Mouse (Mus musculus): ENCODE data around the gene Krt84. TPM values are rescaled to one million over a fixed set of nuclear protein-coding genes. Genes with fewer than 3 reads are reported as not detected.
"Not testable (repeated sequence)": the region's sequence is repeated elsewhere in the genome, so short reads cannot be mapped to it uniquely, and the experiment has no call there.

Krt84 gene
- total and polyA plus RNA-seq, 2 experiments from 2014 or later: not detected

- 58% methylated on average over 4 of the region's 4 CpGs for WGBS
- TF ChIP-seq EP300 (IDR thresholded peaks at IDR 0.05; ENCODE audit: low read depth): no peak
- no peak for TF ChIP-seq CTCF (IDR thresholded peaks at IDR 0.05; ENCODE audit: low read depth)
- H3K27me3 ChIP-seq (ENCODE audit: control insufficient read depth, insufficient read depth, low read length): no peaks in the 10 kb centered on the region
- H3K27ac ChIP-seq (ENCODE audit: low read depth): no peak overlapping the region
- H3K4me3 ChIP-seq (ENCODE audit: low read depth, low read length): no peak overlapping the region
- no peaks in the 10 kb centered on the region for H3K36me3 ChIP-seq (replicated peaks; ENCODE audit: control insufficient read depth, insufficient read depth, low read length)
- H3K9me3 ChIP-seq (replicated peaks; ENCODE audit: control insufficient read depth, low read length): no peaks in the 10 kb centered on the region
- no peak overlapping the region for H3K9ac ChIP-seq (replicated peaks; ENCODE audit: low read depth, low read length)
- no peak for DNase-seq (ENCODE audit: low spot score)
- no peak overlapping the region for H3K4me2 ChIP-seq (ENCODE audit: low read depth, low read length)
- ATAC-seq (ENCODE audit: insufficient read depth, low read depth): no peak
- H3K4me1 ChIP-seq (ENCODE audit: control insufficient read depth, insufficient read depth): no peaks in the 10 kb centered on the region
Measured at GRCm38 (mm10) chr15:101538580-101538900, 5.9 kb upstream of the Krt84 start.

GRCm38 (mm10) chr15:101537864-101538579, 5.4 kb upstream of the Krt84 start:
- Histone ChIP-seq H3K4me3 (ENCODE audit: low read depth, low read length) (no peak overlapping the region), H3K27me3 (ENCODE audit: control insufficient read depth, insufficient read depth, low read length) (no peaks in the 10 kb centered on the region), H3K4me1 (ENCODE audit: control insufficient read depth, insufficient read depth) (no peaks in the 10 kb centered on the region), H3K36me3 (replicated peaks; ENCODE audit: control insufficient read depth, insufficient read depth, low read length) (no peaks in the 10 kb centered on the region), H3K4me2 (ENCODE audit: low read depth, low read length) (no peak overlapping the region), H3K9ac (replicated peaks; ENCODE audit: low read depth, low read length) (no peak overlapping the region), H3K9me3 (replicated peaks; ENCODE audit: control insufficient read depth, low read length) (no peaks in the 10 kb centered on the region), H3K27ac (ENCODE audit: low read depth) (no peak overlapping the region)
- WGBS: 30% methylated on average over 7 of the region's 7 CpGs
- no peak for ATAC-seq (ENCODE audit: insufficient read depth, low read depth)
- TF ChIP-seq EP300 (IDR thresholded peaks at IDR 0.05; ENCODE audit: low read depth) (no peak), CTCF (IDR thresholded peaks at IDR 0.05; ENCODE audit: low read depth) (0 out of 2 replicates have a peak, but pooled peaks have one; percentile 2)
- DNase-seq (ENCODE audit: low spot score): no peak

- H3K4me1 ChIP-seq (ENCODE audit: control insufficient read depth, insufficient read depth): no peaks in the 10 kb centered on the region
- H3K36me3 ChIP-seq (replicated peaks; ENCODE audit: control insufficient read depth, insufficient read depth, low read length): no peaks in the 10 kb centered on the region
- H3K9me3 ChIP-seq (replicated peaks; ENCODE audit: control insufficient read depth, low read length): no peaks in the 10 kb centered on the region
- DNase-seq (ENCODE audit: low spot score): no peak
- 50% methylated on average over 9 of the region's 9 CpGs for WGBS
- no peak overlapping the region for H3K9ac ChIP-seq (replicated peaks; ENCODE audit: low read depth, low read length)
- no peak for TF ChIP-seq EP300 (IDR thresholded peaks at IDR 0.05; ENCODE audit: low read depth)
- H3K4me3 ChIP-seq (ENCODE audit: low read depth, low read length): no peak overlapping the region
- no peak overlapping the region for H3K27ac ChIP-seq (ENCODE audit: low read depth)
- H3K4me2 ChIP-seq (ENCODE audit: low read depth, low read length): no peak overlapping the region
- no peaks in the 10 kb centered on the region for H3K27me3 ChIP-seq (ENCODE audit: control insufficient read depth, insufficient read depth, low read length)
- no peak for ATAC-seq (ENCODE audit: insufficient read depth, low read depth)
Measured at GRCm38 (mm10) chr15:101536054-101536850, 3.6 kb upstream of the Krt84 start.

- ATAC-seq (ENCODE audit: insufficient read depth, low read depth): no peak
- H3K27ac ChIP-seq (ENCODE audit: low read depth): no peak overlapping the region
- H3K9ac ChIP-seq (replicated peaks; ENCODE audit: low read depth, low read length): no peak overlapping the region
- H3K36me3 ChIP-seq (replicated peaks; ENCODE audit: control insufficient read depth, insufficient read depth, low read length): no peaks in the 10 kb centered on the region
- WGBS: 66% methylated on average over 4 of the region's 4 CpGs
- TF ChIP-seq CTCF (IDR thresholded peaks at IDR 0.05; ENCODE audit: low read depth): no peak
- TF ChIP-seq EP300 (IDR thresholded peaks at IDR 0.05; ENCODE audit: low read depth): no peak
- no peak overlapping the region for H3K4me2 ChIP-seq (ENCODE audit: low read depth, low read length)
- no peak overlapping the region for H3K4me3 ChIP-seq (ENCODE audit: low read depth, low read length)
- 0 out of 2 replicates have a peak, but pooled peaks cover 13% of the 10 kb centered on the region for H3K27me3 ChIP-seq (ENCODE audit: control insufficient read depth, insufficient read depth, low read length)
- H3K4me1 ChIP-seq (ENCODE audit: control insufficient read depth, insufficient read depth): no peaks in the 10 kb centered on the region
- no peaks in the 10 kb centered on the region for H3K9me3 ChIP-seq (replicated peaks; ENCODE audit: control insufficient read depth, low read length)
- no peak for DNase-seq (ENCODE audit: low spot score)
Measured at GRCm38 (mm10) chr15:101522556-101523232, 9.9 kb downstream of the Krt84 start.

GRCm38 (mm10) chr15:101519792-101520191, 12.8 kb downstream of the Krt84 start:
- Histone ChIP-seq H3K36me3 (replicated peaks; ENCODE audit: control insufficient read depth, insufficient read depth, low read length) (no peaks in the 10 kb centered on the region), H3K27me3 (ENCODE audit: control insufficient read depth, insufficient read depth, low read length) (no peaks in the 10 kb centered on the region), H3K9ac (replicated peaks; ENCODE audit: low read depth, low read length) (no peak overlapping the region), H3K27ac (ENCODE audit: low read depth) (no peak overlapping the region), H3K4me2 (ENCODE audit: low read depth, low read length) (no peak overlapping the region), H3K4me1 (ENCODE audit: control insufficient read depth, insufficient read depth) (no peaks in the 10 kb centered on the region), H3K4me3 (ENCODE audit: low read depth, low read length) (no peak overlapping the region), H3K9me3 (replicated peaks; ENCODE audit: control insufficient read depth, low read length) (no peaks in the 10 kb centered on the region)
- 11% methylated on average over 2 of the region's 2 CpGs for WGBS
- ATAC-seq (ENCODE audit: insufficient read depth, low read depth): no peak
- peak; percentile 69 for DNase-seq (ENCODE audit: low spot score)
- TF ChIP-seq EP300 (IDR thresholded peaks at IDR 0.05; ENCODE audit: low read depth) (no peak), CTCF (IDR thresholded peaks at IDR 0.05; ENCODE audit: low read depth) (peak; percentile 89)

GRCm38 (mm10) chr15:101517161-101517560, 15.5 kb downstream of the Krt84 start, which contains the start of gene Gm49425:
Gene Gm49425 (minus strand): TSS chr15:101517261.
- not testable (repeated sequence) for H3K4me3 ChIP-seq (ENCODE audit: low read depth, low read length); H3K36me3 ChIP-seq (replicated peaks; ENCODE audit: control insufficient read depth, insufficient read depth, low read length); ATAC-seq (ENCODE audit: insufficient read depth, low read depth); H3K4me2 ChIP-seq (ENCODE audit: low read depth, low read length); H3K27ac ChIP-seq (ENCODE audit: low read depth); H3K4me1 ChIP-seq (ENCODE audit: control insufficient read depth, insufficient read depth); H3K9ac ChIP-seq (replicated peaks; ENCODE audit: low read depth, low read length); DNase-seq (ENCODE audit: low spot score); H3K27me3 ChIP-seq (ENCODE audit: control insufficient read depth, insufficient read depth, low read length); H3K9me3 ChIP-seq (replicated peaks; ENCODE audit: control insufficient read depth, low read length)
- 62% methylated on average over 2 of the region's 2 CpGs for WGBS
